Mouse (Mus musculus): ENCODE measurements at regions not wholly inside any gene's neighbourhood (a gene's known extent, or its start where the extent isn't known, plus 50 kb on each side); places are given as distances from the start of the nearest gene placed in this dataset.

DNA sequence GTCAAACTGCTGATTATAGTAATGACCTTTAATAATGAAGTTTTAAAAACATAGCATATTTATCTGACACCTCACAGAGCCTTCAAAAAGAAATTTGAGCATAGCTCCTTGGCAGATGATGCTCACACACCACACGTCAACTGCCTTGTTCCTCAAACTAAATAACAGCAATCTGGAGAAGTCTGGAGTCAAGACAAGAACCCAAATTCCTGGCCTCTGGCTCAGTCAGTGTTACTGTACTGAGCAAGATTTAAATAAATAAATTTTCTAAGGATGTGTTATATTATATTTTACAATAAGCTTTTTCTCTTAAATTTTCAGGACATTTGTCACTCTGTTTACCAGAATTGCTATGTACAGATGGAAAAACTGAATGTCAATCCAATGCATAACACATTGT is 408.5 kb upstream of the C030005K15Rik start:
- TF ChIP-seq CTCF (IDR thresholded peaks at IDR 0.05; ENCODE audit: borderline replicate concordance, insufficient read depth, low read depth, low read length) (no peak), POLR2A (IDR thresholded peaks at IDR 0.05; ENCODE audit: borderline replicate concordance, insufficient read depth, low read length) (no peak)

Data from cerebellum, adult 2 months (tissue).